Mouse (Mus musculus): Measurements from ENCODE around the gene Rgl1. TPM values are rescaled to one million over a fixed set of nuclear protein-coding genes. Genes with fewer than 3 reads are reported as not detected.

The Rgl1 gene
- polyA plus RNA-seq, 1 experiment from 2014 or later, result 26.3 TPM

DNA sequence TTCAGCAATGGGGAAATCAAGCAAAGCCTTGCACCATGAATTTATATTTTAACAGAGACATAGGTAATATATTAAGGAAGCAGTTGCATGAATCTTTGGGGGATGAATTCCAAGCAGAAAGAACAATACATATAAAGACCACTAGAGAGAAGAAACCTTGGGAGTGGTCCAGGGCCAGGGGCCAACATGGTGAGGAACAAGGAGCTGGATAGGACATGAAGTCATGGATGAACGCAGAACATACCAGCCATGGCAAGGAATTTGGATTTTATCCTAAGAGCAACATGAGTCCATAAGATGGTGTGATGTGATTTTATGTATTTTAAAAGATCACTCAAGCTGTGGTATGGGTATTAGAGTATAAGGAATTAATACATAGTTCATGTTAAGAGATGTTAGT lies 273.9 kb downstream of the Rgl1 start:
- DNase-seq (ENCODE audit: low spot score) (no peak), ATAC-seq (replicated peaks; ENCODE audit: low FRiP score) (no peak)
- no peaks in the 10 kb centered on the region for H3K36me3 ChIP-seq (ENCODE audit: control insufficient read depth, insufficient read depth, low read length)
- no peaks in the 10 kb centered on the region for H3K4me1 ChIP-seq (replicated peaks; ENCODE audit: control insufficient read depth, insufficient read depth, low read length)
- no peaks in the 10 kb centered on the region; the same call in 1 of the 2 replicates for H3K27me3 ChIP-seq (replicated peaks; ENCODE audit: control insufficient read depth, insufficient read depth, low read length)
- H3K9ac ChIP-seq (ENCODE audit: low read depth, low read length), result no peak overlapping the region
- no peak overlapping the region for H3K27ac ChIP-seq (ENCODE audit: low read depth, low read length)
- H3K4me3 ChIP-seq (ENCODE audit: low read depth, low read length), result no peak overlapping the region
- 87% methylated on average over 1 of the region's 1 CpGs for WGBS
- H3K4me2 ChIP-seq, result no peak overlapping the region
- no peaks in the 10 kb centered on the region for H3K9me3 ChIP-seq (ENCODE audit: control insufficient read depth, low read length)

DNA sequence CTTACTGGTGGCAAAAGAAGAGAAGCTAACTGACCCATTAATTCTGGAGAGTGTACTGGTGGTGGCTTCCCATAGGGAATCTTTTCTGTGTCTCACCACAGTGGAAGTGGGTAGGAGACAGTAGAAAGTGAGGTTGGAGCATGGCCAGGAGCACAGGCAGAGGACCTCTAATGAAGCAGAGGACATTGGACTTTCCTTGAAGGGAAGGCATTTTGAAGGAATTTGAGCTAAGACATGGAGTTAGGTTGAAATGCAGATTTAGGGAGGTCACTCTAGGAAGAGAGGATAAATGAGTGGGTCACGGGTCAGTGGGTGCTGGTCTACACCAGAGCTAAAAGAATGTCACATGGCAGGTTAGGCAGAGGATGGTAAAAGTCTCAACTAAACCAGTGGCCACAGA lies 275.3 kb downstream of the Rgl1 start:
- no peaks in the 10 kb centered on the region for H3K9me3 ChIP-seq (ENCODE audit: control insufficient read depth, low read length)
- ATAC-seq (replicated peaks; ENCODE audit: low FRiP score) (no peak), DNase-seq (ENCODE audit: low spot score) (no peak)
- no peaks in the 10 kb centered on the region for H3K4me1 ChIP-seq (replicated peaks; ENCODE audit: control insufficient read depth, insufficient read depth, low read length)
- H3K9ac ChIP-seq (ENCODE audit: low read depth, low read length), result no peak overlapping the region
- H3K36me3 ChIP-seq (ENCODE audit: control insufficient read depth, insufficient read depth, low read length), result no peaks in the 10 kb centered on the region
- H3K4me3 ChIP-seq (ENCODE audit: low read depth, low read length), result no peak overlapping the region
- WGBS, result 95% methylated on average over 1 of the region's 1 CpGs
- H3K27me3 ChIP-seq (replicated peaks; ENCODE audit: control insufficient read depth, insufficient read depth, low read length), result no peaks in the 10 kb centered on the region; the same call in 1 of the 2 replicates
- H3K4me2 ChIP-seq, result no peak overlapping the region
- H3K27ac ChIP-seq (ENCODE audit: low read depth, low read length), result no peak overlapping the region

DNA sequence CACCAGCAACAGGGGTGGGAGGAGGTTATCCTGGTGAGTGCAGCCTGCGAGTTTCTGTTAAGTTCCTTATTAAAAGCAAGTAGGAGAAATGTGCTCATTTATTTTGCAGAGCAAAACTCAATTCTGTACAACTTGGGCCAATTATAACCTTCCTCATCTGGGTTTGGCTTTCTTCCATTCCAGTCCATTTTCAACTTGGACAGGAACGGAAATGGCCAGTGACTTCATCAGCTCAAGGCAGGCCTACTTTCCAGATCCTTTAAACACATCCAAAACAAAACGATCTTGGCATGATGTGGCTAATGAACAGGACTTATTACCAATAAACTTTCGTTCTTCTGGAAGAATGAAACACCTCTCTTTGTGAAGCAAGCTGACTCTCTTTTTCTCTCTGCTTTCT lies 290.0 kb downstream of the Rgl1 start:
- WGBS, result 82% methylated on average over 4 of the region's 4 CpGs
- H3K4me2 ChIP-seq, result no peak overlapping the region
- H3K27me3 ChIP-seq (replicated peaks; ENCODE audit: control insufficient read depth, insufficient read depth, low read length), result no peaks in the 10 kb centered on the region
- ATAC-seq (replicated peaks; ENCODE audit: low FRiP score), result no peak
- no peaks in the 10 kb centered on the region for H3K4me1 ChIP-seq (replicated peaks; ENCODE audit: control insufficient read depth, insufficient read depth, low read length)
- no peaks in the 10 kb centered on the region for H3K9me3 ChIP-seq (ENCODE audit: control insufficient read depth, low read length)
- H3K27ac ChIP-seq (ENCODE audit: low read depth, low read length), result no peak overlapping the region
- no peaks in the 10 kb centered on the region for H3K36me3 ChIP-seq (ENCODE audit: control insufficient read depth, insufficient read depth, low read length)
- DNase-seq (ENCODE audit: low spot score), result no peak
- H3K4me3 ChIP-seq (ENCODE audit: low read depth, low read length), result no peak overlapping the region
- H3K9ac ChIP-seq (ENCODE audit: low read depth, low read length), result no peak overlapping the region

DNA sequence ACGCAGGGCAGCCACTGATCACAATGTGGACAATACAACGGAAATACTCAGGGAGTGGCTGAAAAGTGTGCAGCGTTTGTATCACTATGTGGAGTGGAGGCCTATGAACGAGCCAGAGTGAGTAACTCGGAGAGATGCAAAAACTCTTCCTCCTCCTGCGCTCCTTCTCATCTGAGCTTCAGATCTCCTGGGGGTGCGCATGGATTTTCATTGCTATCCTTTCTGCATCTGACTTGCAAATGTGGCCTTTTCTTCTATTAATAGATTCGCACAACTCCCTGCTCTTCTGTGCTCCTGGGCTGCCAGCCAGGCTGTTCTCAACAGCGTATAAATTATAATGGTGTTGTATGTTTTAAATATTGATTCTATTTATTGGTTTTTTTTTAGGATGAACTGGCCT lies 297.7 kb downstream of the Rgl1 start:
- H3K27me3 ChIP-seq (replicated peaks; ENCODE audit: control insufficient read depth, insufficient read depth, low read length), result no peaks in the 10 kb centered on the region

More for the DNA sequence above, 297.7 kb downstream of the Rgl1 start:
- Histone ChIP-seq H3K9me3 (ENCODE audit: control insufficient read depth, low read length) (no peaks in the 10 kb centered on the region), H3K9ac (ENCODE audit: low read depth, low read length) (no peak overlapping the region), H3K4me1 (replicated peaks; ENCODE audit: control insufficient read depth, insufficient read depth, low read length) (no peaks in the 10 kb centered on the region), H3K4me2 (no peak overlapping the region), H3K36me3 (ENCODE audit: control insufficient read depth, insufficient read depth, low read length) (no peaks in the 10 kb centered on the region), H3K4me3 (ENCODE audit: low read depth, low read length) (no peak overlapping the region), H3K27ac (ENCODE audit: low read depth, low read length) (no peak overlapping the region)
- DNase-seq (ENCODE audit: low spot score) (no peak), ATAC-seq (replicated peaks; ENCODE audit: low FRiP score) (no peak)
- WGBS, result 89% methylated on average over 9 of the region's 9 CpGs

Other genes starting within 250 kb of the Rgl1 start
- gene Apobec4, start 15.8 kb downstream of the Rgl1 start, polyA plus RNA-seq (2014; fragmentation: Nextera tagmentation; extraction: Ambion mirVana), result not detected in 2 replicates
- 260 and 281 TPM in 2 replicates for gene Arpc5, start 191 bp upstream of the Rgl1 start, polyA plus RNA-seq (2014; fragmentation: Nextera tagmentation; extraction: Ambion mirVana)
- 12.6 and 13.9 TPM in 2 replicates for gene Ncf2, start 33.8 kb upstream of the Rgl1 start, polyA plus RNA-seq (2014; fragmentation: Nextera tagmentation; extraction: Ambion mirVana)
- gene Smg7, start 136.3 kb upstream of the Rgl1 start, polyA plus RNA-seq (2014; fragmentation: Nextera tagmentation; extraction: Ambion mirVana), result 28.5 and 29.5 TPM in 2 replicates
- gene Nmnat2, start 188.6 kb upstream of the Rgl1 start, polyA plus RNA-seq (2014; fragmentation: Nextera tagmentation; extraction: Ambion mirVana), result 0.10 and 0.27 TPM in 2 replicates